Mouse (Mus musculus) CH12.LX (cell line): ENCODE data around the gene Hmcn1.

Experiments
- CTCF ChIP-seq, 2 experiments: IDR thresholded peaks in 1 of 2; conservative IDR thresholded peaks in 1 of 2; 2 replicates each; pipeline ENCODE4 v1.5.1; 2011 to 2012; ENCODE audit warnings: low read depth in 2 of 2, low read length in 2 of 2, improper control_type of control experiment in 1 of 2, inconsistent platforms in 1 of 2, mild to moderate bottlenecking in 1 of 2, moderate library complexity in 1 of 2
- ETS1 ChIP-seq: conservative IDR thresholded peaks from 2 replicates; pipeline ENCODE4 v1.6.1; 2012; ENCODE audit warnings: low read depth, mild to moderate bottlenecking, inconsistent platforms, low read length, improper control_type of control experiment, moderate library complexity
- GABPA ChIP-seq: IDR thresholded peaks from 2 replicates; pipeline ENCODE4 v1.6.1; 2012; ENCODE audit warnings: low read depth, low read length, improper control_type of control experiment, inconsistent platforms; ENCODE audit not compliant: insufficient replicate concordance
- JUND ChIP-seq: conservative IDR thresholded peaks from 2 replicates; pipeline ENCODE4 v1.6.1; 2011; ENCODE audit warnings: low read depth, low read length, improper control_type of control experiment
- MXI1 ChIP-seq: IDR thresholded peaks from 2 replicates; pipeline ENCODE4 v1.6.1; 2011; ENCODE audit warnings: mild to moderate bottlenecking, low read depth, low read length, improper control_type of control experiment
- NELFE ChIP-seq: IDR thresholded peaks from 2 replicates; pipeline ENCODE4 v1.6.1; 2011; ENCODE audit warnings: low read depth, low read length, improper control_type of control experiment
- POLR2A ChIP-seq: IDR thresholded peaks from 2 replicates; pipeline ENCODE4 v1.6.1; 2011; ENCODE audit warnings: low read depth, mild to moderate bottlenecking, improper control_type of control experiment, low read length
- SIN3A ChIP-seq: IDR thresholded peaks from 2 replicates; pipeline ENCODE4 v1.6.1; 2012; ENCODE audit warnings: low read length, improper control_type of control experiment, inconsistent platforms
- SMC3 ChIP-seq: IDR thresholded peaks from 2 replicates; pipeline ENCODE4 v1.6.1; 2011; ENCODE audit warnings: low read depth, low read length, improper control_type of control experiment
- TCF12 ChIP-seq: IDR thresholded peaks from 2 replicates; pipeline ENCODE4 v1.6.1; 2014; ENCODE audit warnings: low read depth, mild to moderate bottlenecking, inconsistent platforms, low read length, improper control_type of control experiment
- USF1 ChIP-seq: IDR thresholded peaks from 2 replicates; pipeline ENCODE4 v1.6.1; 2014; ENCODE audit warnings: low read depth, mild to moderate bottlenecking, inconsistent platforms, low read length, improper control_type of control experiment

GRCm38 (mm10) chr1:150909642-150910041 is 83.6 kb downstream of the Hmcn1 start:
- no peak for TF ChIP-seq TCF12
- no peak for TF ChIP-seq NELFE
- no peak for TF ChIP-seq POLR2A
- TF ChIP-seq USF1, result no peak
- TF ChIP-seq MXI1, result no peak
- no peak for TF ChIP-seq SMC3
- TF ChIP-seq ETS1, result no peak
- TF ChIP-seq JUND, result no peak
- no peak for TF ChIP-seq SIN3A
- TF ChIP-seq CTCF (conservative IDR thresholded peaks at IDR 0.05 in 1 of 2, IDR thresholded peaks at IDR 0.05 in 1 of 2; ENCODE audit: low read depth in 2 of 2, low read length in 2 of 2), result no peak
- no peak for TF ChIP-seq GABPA
